ENCODE assay signal across 8 mouse cellular contexts in the genomic region with DNA sequence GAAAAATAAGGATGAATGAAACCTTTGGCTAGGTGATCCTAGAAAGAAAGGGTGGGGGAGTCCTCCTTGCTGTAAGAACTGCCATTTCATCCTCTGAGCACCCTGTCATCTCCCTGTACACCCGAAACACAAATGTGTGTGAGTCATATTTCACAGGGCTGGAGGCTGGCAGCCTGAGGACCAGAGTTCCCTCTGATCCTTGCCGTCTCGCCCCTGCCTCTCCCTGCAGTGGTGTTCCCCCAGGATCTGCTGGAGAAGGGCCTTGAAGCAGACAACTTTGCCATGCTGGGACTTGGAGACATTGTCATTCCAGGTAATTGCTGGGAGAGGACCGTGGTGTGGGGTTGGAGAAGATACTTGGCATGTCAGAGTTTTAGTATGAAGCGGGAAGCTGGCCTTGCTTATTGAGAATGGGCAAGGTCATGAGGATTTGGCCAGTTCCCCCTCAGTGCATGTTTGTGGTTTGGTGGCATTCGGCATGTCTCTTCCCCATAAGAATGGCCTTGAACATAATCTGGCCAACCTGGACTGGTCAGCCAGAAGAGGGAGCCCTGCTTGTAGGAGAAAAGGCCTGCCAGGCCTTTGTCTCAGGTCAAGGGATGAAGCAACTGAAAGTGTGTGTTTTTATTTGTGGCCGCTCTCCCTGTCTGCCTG. TPM values are rescaled to one million over a fixed set of nuclear protein-coding genes. Genes with fewer than 3 reads are reported as not detected.
DNase-seq lines count a peak whose midpoint lies in the region; ATAC-seq and TF ChIP-seq lines count a peak whose summit lies in the region.

No protein-coding gene starts in this region.

- H3K4me2 ChIP-seq in intestine, postnatal 0 days (replicated peaks; ENCODE audit: low read depth) = no peak overlapping the region
- no peak overlapping the region for H3K4me2 ChIP-seq in intestine, embryonic 16.5 days (ENCODE audit: low read depth, low read length)
- no peak overlapping the region for H3K4me2 ChIP-seq in hindbrain, embryonic 15.5 days
- H3K4me2 ChIP-seq in midbrain, embryonic 14.5 days (ENCODE audit: low read length) = no peak overlapping the region

- H3K27ac ChIP-seq in intestine, postnatal 0 days (ENCODE audit: low read depth, low read length) = no peak overlapping the region
- H3K27ac ChIP-seq in intestine, embryonic 16.5 days (ENCODE audit: low read length) = no peak overlapping the region
- H3K27ac ChIP-seq in hindbrain, embryonic 15.5 days (replicated peaks) = 0 out of 2 replicates have a peak overlapping the region, but pooled peaks have one; percentile 50
- H3K27ac ChIP-seq in midbrain, embryonic 14.5 days (replicated peaks; ENCODE audit: low read depth, low read length) = 0 out of 2 replicates have a peak overlapping the region, but pooled peaks have one; percentile 1
- no peak overlapping the region for H3K27ac ChIP-seq in thymus, adult 2 months (ENCODE audit: control insufficient read depth, insufficient read depth, low read length)

- H3K4me3 ChIP-seq in intestine, postnatal 0 days (ENCODE audit: low read depth, low read length) = no peak overlapping the region
- H3K4me3 ChIP-seq in intestine, embryonic 16.5 days (ENCODE audit: low read length) = no peak overlapping the region
- no peak overlapping the region for H3K4me3 ChIP-seq in hindbrain, embryonic 15.5 days
- H3K4me3 ChIP-seq in midbrain, embryonic 14.5 days (replicated peaks; ENCODE audit: low read depth, low read length) = no peak overlapping the region
- no peak overlapping the region for H3K4me3 ChIP-seq in thymus, adult 2 months (ENCODE audit: control insufficient read depth, insufficient read depth, low read length)

- 76% methylated on average over 7 of the region's 7 CpGs for WGBS in intestine, postnatal 0 days
- 76% methylated on average over 7 of the region's 7 CpGs for WGBS in intestine, embryonic 16.5 days
- 73% methylated on average over 7 of the region's 7 CpGs for WGBS in hindbrain, embryonic 15.5 days
- 80% methylated on average over 7 of the region's 7 CpGs for WGBS in midbrain, embryonic 14.5 days
- 93% methylated on average over 7 of the region's 7 CpGs for WGBS in thymus, adult 2 months

- TF ChIP-seq POLR2A in thymus, adult 2 months (IDR thresholded peaks at IDR 0.05; ENCODE audit: control insufficient read depth, extremely low read depth, insufficient read depth, low read length, poor library complexity) = no peak

- no peak for ATAC-seq in intestine, postnatal 0 days
- ATAC-seq in intestine, embryonic 16.5 days = no peak
- ATAC-seq in hindbrain, embryonic 15.5 days (ENCODE audit: low FRiP score, low read depth) = no peak
- no peak for ATAC-seq in midbrain, embryonic 14.5 days (ENCODE audit: low FRiP score, low TSS enrichment)

- H3K9me3 ChIP-seq in intestine, postnatal 0 days (ENCODE audit: control insufficient read depth) = no peaks in the 10 kb centered on the region
- H3K9me3 ChIP-seq in intestine, embryonic 16.5 days (ENCODE audit: control insufficient read depth, low read length) = peaks cover 3% of the 10 kb centered on the region; the same call in 1 of the 2 replicates
- no peaks in the 10 kb centered on the region for H3K9me3 ChIP-seq in hindbrain, embryonic 15.5 days
- H3K9me3 ChIP-seq in midbrain, embryonic 14.5 days (ENCODE audit: control insufficient read depth, low read length) = no peaks in the 10 kb centered on the region

- no peaks in the 10 kb centered on the region for H3K4me1 ChIP-seq in intestine, postnatal 0 days (replicated peaks; ENCODE audit: control insufficient read depth, insufficient read depth, low read length)
- peaks cover 9% of the 10 kb centered on the region; the same call in 1 of the 2 replicates for H3K4me1 ChIP-seq in intestine, embryonic 16.5 days (ENCODE audit: control insufficient read depth, insufficient read depth, low read length)
- H3K4me1 ChIP-seq in hindbrain, embryonic 15.5 days (replicated peaks) = peaks cover 24% of the 10 kb centered on the region
- H3K4me1 ChIP-seq in midbrain, embryonic 14.5 days (ENCODE audit: control insufficient read depth, insufficient read depth, low read length) = no peaks in the 10 kb centered on the region
- H3K4me1 ChIP-seq in thymus, adult 2 months (replicated peaks; ENCODE audit: control insufficient read depth, insufficient read depth, low read length) = 0 out of 2 replicates have a peak, but pooled peaks cover 2% of the 10 kb centered on the region

- no peak overlapping the region for H3K9ac ChIP-seq in intestine, postnatal 0 days (ENCODE audit: low read depth, low read length)
- no peak overlapping the region for H3K9ac ChIP-seq in intestine, embryonic 16.5 days (ENCODE audit: low read depth, low read length)
- H3K9ac ChIP-seq in hindbrain, embryonic 15.5 days = no peak overlapping the region
- no peak overlapping the region for H3K9ac ChIP-seq in midbrain, embryonic 14.5 days (replicated peaks; ENCODE audit: low read length)

- peaks cover 61% of the 10 kb centered on the region for H3K36me3 ChIP-seq in intestine, postnatal 0 days (ENCODE audit: control insufficient read depth, insufficient read depth)
- H3K36me3 ChIP-seq in intestine, embryonic 16.5 days (ENCODE audit: control insufficient read depth, insufficient read depth, low read length) = peaks cover 34% of the 10 kb centered on the region
- peaks cover 32% of the 10 kb centered on the region for H3K36me3 ChIP-seq in hindbrain, embryonic 15.5 days
- peaks cover 73% of the 10 kb centered on the region for H3K36me3 ChIP-seq in midbrain, embryonic 14.5 days (ENCODE audit: control insufficient read depth, insufficient read depth, low read length)
- peaks cover 69% of the 10 kb centered on the region for H3K36me3 ChIP-seq in thymus, adult 2 months (ENCODE audit: control insufficient read depth, insufficient read depth, low read length)

- no peaks in the 10 kb centered on the region for H3K27me3 ChIP-seq in intestine, postnatal 0 days (replicated peaks; ENCODE audit: control insufficient read depth, insufficient read depth, low read length)
- no peaks in the 10 kb centered on the region for H3K27me3 ChIP-seq in intestine, embryonic 16.5 days (replicated peaks; ENCODE audit: control insufficient read depth, insufficient read depth, low read length)
- no peaks in the 10 kb centered on the region for H3K27me3 ChIP-seq in hindbrain, embryonic 15.5 days
- no peaks in the 10 kb centered on the region for H3K27me3 ChIP-seq in midbrain, embryonic 14.5 days (ENCODE audit: control insufficient read depth, insufficient read depth, low read length)
- no peaks in the 10 kb centered on the region for H3K27me3 ChIP-seq in thymus, adult 2 months (ENCODE audit: control insufficient read depth, insufficient read depth, low read length)

- TF ChIP-seq CTCF in intestine, postnatal 0 days (IDR thresholded peaks at IDR 0.05; ENCODE audit: low read depth) = peak; percentile 69
- TF ChIP-seq CTCF in thymus, adult 2 months (IDR thresholded peaks at IDR 0.05; ENCODE audit: borderline replicate concordance, control insufficient read depth, extremely low read depth, insufficient read depth, low read length, poor library complexity) = no peak

- DNase-seq in adrenal gland, postnatal 14 days = peak; percentile 75
- DNase-seq in midbrain, embryonic 14.5 days = peak; percentile 51
- DNase-seq in thymus, adult 2 months = no peak
- no peak for DNase-seq in T-cell, adult 2 months (ENCODE audit: low spot score)
- no peak for DNase-seq in B cell, adult 2 months

RNA-seq across cellular contexts. Expression of a gene that starts 4.9 kb away (rescaled TPM):
- polyA plus RNA-seq in intestine, postnatal 0 days (2015; fragmentation: Nextera tagmentation; extraction: Ambion mirVana) = 19.0 and 21.5 TPM in 2 replicates
- polyA plus RNA-seq in intestine, embryonic 16.5 days (2015; fragmentation: Nextera tagmentation; extraction: Ambion mirVana) = 18.9 and 25.1 TPM in 2 replicates
- 26.6 and 28.0 TPM in 2 replicates for total RNA-seq in adrenal gland, postnatal 14 days (2021)
- 32.6 and 37.3 TPM in 2 replicates for polyA plus RNA-seq in hindbrain, embryonic 15.5 days (2015; fragmentation: Nextera tagmentation; extraction: Ambion mirVana)
- polyA plus RNA-seq in midbrain, embryonic 14.5 days (2014; fragmentation: Nextera tagmentation; extraction: Ambion mirVana) = 39.9 and 41.4 TPM in 2 replicates
- polyA plus RNA-seq in thymus, adult 2 months (2012; rRNA removed) = 4.2 and 4.4 TPM in 2 replicates

RNA-seq across cellular contexts. Expression of a gene that starts 22.4 kb away (rescaled TPM):
- 110 and 111 TPM in 2 replicates for polyA plus RNA-seq in intestine, postnatal 0 days (2015; fragmentation: Nextera tagmentation; extraction: Ambion mirVana)
- polyA plus RNA-seq in intestine, embryonic 16.5 days (2015; fragmentation: Nextera tagmentation; extraction: Ambion mirVana) = 116 and 119 TPM in 2 replicates
- total RNA-seq in adrenal gland, postnatal 14 days (2021) = 123 and 139 TPM in 2 replicates
- polyA plus RNA-seq in hindbrain, embryonic 15.5 days (2015; fragmentation: Nextera tagmentation; extraction: Ambion mirVana) = 166 and 177 TPM in 2 replicates
- polyA plus RNA-seq in midbrain, embryonic 14.5 days (2014; fragmentation: Nextera tagmentation; extraction: Ambion mirVana) = 177 and 184 TPM in 2 replicates
- 270 and 324 TPM in 2 replicates for polyA plus RNA-seq in thymus, adult 2 months (2012; rRNA removed)

RNA-seq across cellular contexts. Expression of a gene that starts 44.4 kb away (rescaled TPM):
- 76.1 and 92.4 TPM in 2 replicates for polyA plus RNA-seq in intestine, postnatal 0 days (2015; fragmentation: Nextera tagmentation; extraction: Ambion mirVana)
- polyA plus RNA-seq in intestine, embryonic 16.5 days (2015; fragmentation: Nextera tagmentation; extraction: Ambion mirVana) = 96.1 and 107 TPM in 2 replicates
- total RNA-seq in adrenal gland, postnatal 14 days (2021) = 136 and 138 TPM in 2 replicates
- 55.3 and 57.5 TPM in 2 replicates for polyA plus RNA-seq in hindbrain, embryonic 15.5 days (2015; fragmentation: Nextera tagmentation; extraction: Ambion mirVana)
- polyA plus RNA-seq in midbrain, embryonic 14.5 days (2014; fragmentation: Nextera tagmentation; extraction: Ambion mirVana) = 33.5 and 38.8 TPM in 2 replicates
- polyA plus RNA-seq in thymus, adult 2 months (2012; rRNA removed) = 54.6 and 66.4 TPM in 2 replicates

Comparison
In these comparisons a context has a peak if more than half of its experiments do, and no peak if none do; other contexts are left out.
1. H3K27ac ChIP-seq: peak in hindbrain, embryonic 15.5 days (single experiment) and midbrain, embryonic 14.5 days (single experiment); none in intestine, postnatal 0 days (single experiment), intestine, embryonic 16.5 days (single experiment) and thymus, adult 2 months (single experiment).
2. DNase-seq: peak in adrenal gland, postnatal 14 days (single experiment) and midbrain, embryonic 14.5 days (single experiment); none in thymus, adult 2 months (single experiment), T-cell, adult 2 months (single experiment) and B cell, adult 2 months (0 of 2).